Mouse (Mus musculus): ENCODE measurements around the gene Ubxn7.

DNA sequence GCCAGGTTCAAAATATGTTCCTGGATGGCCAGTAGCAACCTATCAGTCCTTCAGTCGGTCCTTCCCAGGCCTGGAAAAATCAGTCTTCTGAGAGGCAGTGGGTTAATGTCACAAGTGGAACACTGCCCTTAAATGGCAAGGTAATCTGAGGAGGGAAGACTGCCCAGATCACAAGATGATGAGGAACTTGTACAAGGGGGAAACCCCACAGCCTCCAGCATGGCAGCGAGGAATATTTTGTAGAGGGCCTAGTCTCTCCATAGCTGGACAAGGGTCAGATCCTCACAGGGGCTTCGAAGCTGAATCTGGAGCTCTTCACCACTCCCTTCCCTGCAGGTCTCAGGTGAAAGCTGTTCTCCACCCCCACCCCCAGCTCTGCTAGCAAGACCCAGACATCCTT lies 70.8 kb downstream of the Ubxn7 start:
- TF ChIP-seq CTCF (IDR thresholded peaks at IDR 0.05) (no peak), EP300 (IDR thresholded peaks at IDR 0.05) (no peak)

All from lung, postnatal 0 days (tissue).